Mouse (Mus musculus) embryonic fibroblast, embryonic 13.5 days (primary cell): ENCODE results near the gene 1190007I07Rik. TPM values are rescaled to one million over a fixed set of nuclear protein-coding genes. Genes with fewer than 3 reads are reported as not detected.
A peak's percentile ranks its signal among the peaks of the same experiment; 100 is the strongest.
"Not testable (repeated sequence)": the region's sequence is repeated elsewhere in the genome, so short reads cannot be mapped to it uniquely, and the experiment has no call there.

Source experiments
- H3K27ac ChIP-seq: 2 replicates; pipeline ENCODE4 v1.5.1; 2012; ENCODE audit warnings: low read length, control low read depth, inconsistent platforms; ENCODE audit not compliant: insufficient read depth
- H3K4me1 ChIP-seq: 2 replicates; pipeline ENCODE4 v1.6.1; 2011; ENCODE audit warnings: low read length; ENCODE audit not compliant: control insufficient read depth, insufficient read depth
- H3K4me3 ChIP-seq: 2 replicates; pipeline ENCODE4 v1.5.1; 2011; ENCODE audit warnings: mild to moderate bottlenecking, control low read depth, low read length; ENCODE audit not compliant: insufficient read depth
- CTCF ChIP-seq: IDR thresholded peaks from 2 replicates; pipeline ENCODE4 v1.5.1; 2011; ENCODE audit warnings: mild to moderate bottlenecking, control low read depth, low read length, moderate library complexity, borderline replicate concordance; ENCODE audit not compliant: insufficient read depth
- POLR2A ChIP-seq: IDR thresholded peaks from 2 replicates; pipeline ENCODE4 v1.6.1; 2011; ENCODE audit warnings: low read depth, mild to moderate bottlenecking, control low read depth, low read length, moderate library complexity
- polyA plus RNA-seq: library from polyadenylated mRNA; stranded (reverse); fragments of >200 nt; gene quantifications from 2 replicates; pipeline ENCODE4 v1.2.4, GENCODE M21; 2011; ENCODE audit warnings: low read depth; ENCODE audit not compliant: missing spikeins, insufficient read length

The 1190007I07Rik gene
- polyA plus RNA-seq, 1 experiment, result 15.2 TPM

GRCm38 (mm10) chr10:82629586-82630255, 6.7 kb upstream of the 1190007I07Rik start, which contains the start of gene Tdg:
Gene Tdg (plus strand): TSS chr10:82629828.
- Histone ChIP-seq H3K27ac (peak within 1 kb of the TSS; percentile 86), H3K4me3 (peak within 1 kb of the TSS; percentile 88)
- TF ChIP-seq POLR2A, result peak; percentile 78
- not testable (repeated sequence) for H3K4me1 ChIP-seq

GRCm38 (mm10) chr10:82629111-82629585, 6.1 kb upstream of the 1190007I07Rik start:
- no peak for TF ChIP-seq CTCF
- TF ChIP-seq POLR2A, result no peak; the same call in 1 of the 2 replicates
- Histone ChIP-seq H3K4me1 (no peaks in the 10 kb centered on the region), H3K4me3 (peak overlapping the region; percentile 66), H3K27ac (peak overlapping the region; percentile 86)

- not testable (repeated sequence) for H3K4me1 ChIP-seq, H3K27ac ChIP-seq
- H3K4me3 ChIP-seq, result peak overlapping the region; percentile 32
Measured at GRCm38 (mm10) chr10:82623553-82623932, 515 bp upstream of the 1190007I07Rik start.

DNA sequence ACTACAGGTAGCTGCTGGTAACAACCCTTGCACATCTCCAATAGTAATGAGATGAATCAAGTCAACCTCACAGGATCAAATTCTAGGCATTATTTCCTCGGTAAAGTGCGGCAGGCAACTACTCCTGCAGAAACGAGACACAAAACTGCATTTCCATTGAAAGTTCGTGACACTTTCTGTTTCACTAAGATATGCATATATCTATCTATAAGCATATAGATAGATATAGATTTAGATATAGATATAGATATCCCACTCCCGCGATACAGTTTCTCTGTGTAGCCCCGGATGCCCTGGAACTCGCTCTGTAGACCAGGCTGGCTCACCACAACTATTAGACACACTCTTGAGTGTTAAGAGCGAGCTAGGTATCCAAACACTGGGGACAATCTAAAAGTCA, 793 bp downstream of the 1190007I07Rik start:
- no peak overlapping the region for H3K27ac ChIP-seq
- no peak for TF ChIP-seq POLR2A
- TF ChIP-seq CTCF, result no peak

DNA sequence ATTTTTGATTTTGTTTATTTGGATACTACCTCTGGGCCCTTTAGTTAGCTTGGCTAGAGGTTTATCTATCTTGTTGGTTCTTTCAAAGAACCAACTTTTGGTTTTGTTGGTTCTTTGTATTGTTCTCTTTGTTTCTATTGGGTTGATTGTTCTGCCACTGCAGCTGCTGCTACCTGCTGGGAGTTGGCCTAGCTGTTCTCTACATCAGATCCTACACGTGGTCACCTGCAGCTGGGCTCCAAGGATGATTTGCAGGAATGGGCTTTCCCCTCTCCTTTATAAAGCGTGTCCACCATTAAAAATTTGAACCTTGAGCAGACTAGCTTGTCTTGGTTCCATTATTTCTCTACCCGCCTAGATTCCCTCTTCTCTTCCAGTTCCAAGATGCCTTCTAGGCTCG, 28.6 kb downstream of the 1190007I07Rik start:
- not testable (repeated sequence) for H3K4me3 ChIP-seq, H3K4me1 ChIP-seq, H3K27ac ChIP-seq

More for the DNA sequence above, 793 bp downstream of the 1190007I07Rik start:
- Histone ChIP-seq H3K4me3 (peak overlapping the region; percentile 67), H3K4me1 (peaks cover 3% of the 10 kb centered on the region; the same call in 1 of the 2 replicates)

DNA sequence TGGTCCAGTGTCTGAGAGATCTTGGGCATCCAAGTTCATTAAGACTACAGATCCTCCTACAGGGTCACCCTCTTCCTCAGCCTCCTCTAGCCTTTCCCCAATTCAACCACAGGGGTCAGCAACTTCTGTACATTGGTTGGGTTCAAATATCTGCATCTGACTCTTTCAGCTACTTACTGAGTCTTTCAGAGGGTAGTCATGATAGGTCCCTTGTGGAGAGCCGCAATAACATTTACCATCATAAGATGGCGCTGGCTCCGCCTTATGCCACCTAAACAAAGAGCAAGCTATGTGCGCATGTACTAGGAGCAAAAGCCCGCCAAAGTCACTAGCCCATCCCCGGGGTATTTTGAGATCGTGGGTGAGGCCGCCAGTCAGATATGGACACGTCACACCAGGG, 33.4 kb downstream of the 1190007I07Rik start:
- not testable (repeated sequence) for H3K27ac ChIP-seq, H3K4me1 ChIP-seq, H3K4me3 ChIP-seq

DNA sequence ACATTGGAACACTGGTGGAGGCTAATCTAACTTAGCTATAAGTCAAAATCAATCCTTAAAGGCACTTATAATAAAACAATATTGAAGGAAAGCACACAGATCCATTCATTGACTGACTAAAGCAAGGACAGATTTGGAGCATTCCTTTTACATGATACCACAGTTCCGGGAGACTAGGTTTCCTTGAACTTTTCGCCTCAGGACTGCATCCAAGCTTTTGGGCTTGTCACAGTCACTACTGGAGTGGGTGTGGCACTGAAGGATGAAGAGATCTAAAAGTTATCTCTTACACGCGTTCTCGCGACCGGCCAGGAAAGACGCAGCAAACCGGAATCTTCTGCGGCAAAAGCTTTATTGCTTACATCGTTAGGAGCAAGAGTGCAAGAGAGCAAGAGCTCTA, 51.9 kb downstream of the 1190007I07Rik start:
- H3K27ac ChIP-seq, H3K4me1 ChIP-seq, H3K4me3 ChIP-seq: not testable (repeated sequence)

Other genes with a start within 250 kb of the 1190007I07Rik start
- gene Gm1553, start 130.6 kb downstream of the 1190007I07Rik start, polyA plus RNA-seq, result not detected in 2 replicates
- gene Tdg, start 6.6 kb upstream of the 1190007I07Rik start, polyA plus RNA-seq, result 37.8 and 40.0 TPM in 2 replicates
- gene Glt8d2, start 67.4 kb upstream of the 1190007I07Rik start, polyA plus RNA-seq, result 6.2 and 10.4 TPM in 2 replicates
- gene Hcfc2, start 72.9 kb upstream of the 1190007I07Rik start, polyA plus RNA-seq, result 37.7 and 49.3 TPM in 2 replicates
- 37.7 and 56.4 TPM in 2 replicates for gene Nfyb, start 140.9 kb upstream of the 1190007I07Rik start, polyA plus RNA-seq
- 151 and 179 TPM in 2 replicates for gene Txnrd1, start 210.7 kb upstream of the 1190007I07Rik start, polyA plus RNA-seq
- gene Eid3, start 243.4 kb upstream of the 1190007I07Rik start, polyA plus RNA-seq, result 4.1 and 4.4 TPM in 2 replicates